Mouse (Mus musculus) embryonic facial prominence, embryonic 10.5 days (tissue): Measurements from ENCODE around the gene Mrps18c. TPM values are rescaled to one million over a fixed set of nuclear protein-coding genes. Genes with fewer than 3 reads are reported as not detected.

Source experiments
- DNase-seq: peaks from one replicate; pipeline ENCODE4 v3.0.0-alpha.2; 2017; ENCODE audit warnings: low spot score
- H3K27ac ChIP-seq: fragments of 300-500 bp; sonication (generic); replicated peaks from 2 replicates; pipeline ENCODE4 v1.5.1; 2016; ENCODE audit warnings: mild to moderate bottlenecking
- H3K27me3 ChIP-seq: fragments of 300-500 bp; sonication (generic); replicated peaks from 2 replicates; pipeline ENCODE4 v1.6.1; 2016; ENCODE audit warnings: low read depth, mild to moderate bottlenecking; ENCODE audit not compliant: poor library complexity, severe bottlenecking
- H3K36me3 ChIP-seq: fragments of 300-500 bp; sonication (generic); replicated peaks from 2 replicates; pipeline ENCODE4 v1.6.1; 2016; ENCODE audit warnings: mild to moderate bottlenecking, moderate library complexity
- H3K4me1 ChIP-seq: fragments of 300-500 bp; sonication (generic); 2 replicates; pipeline ENCODE4 v1.6.1; 2016
- H3K4me3 ChIP-seq: fragments of 300-500 bp; sonication (generic); 2 replicates; pipeline ENCODE4 v1.5.1; 2016; ENCODE audit warnings: mild to moderate bottlenecking, moderate library complexity
- H3K9me3 ChIP-seq: fragments of 300-500 bp; sonication (generic); 2 replicates; pipeline ENCODE4 v1.6.1; 2016; ENCODE audit warnings: mild to moderate bottlenecking
- WGBS: fragments of 180-500 bp; shearing (Covaris S2); methylation state at CpG from one replicate; pipeline ENCODE4 v1.1.7; 2016; 5-methylcytosine and 5-hydroxymethylcytosine counted together
- polyA plus RNA-seq: library from polyadenylated mRNA; unstranded; fragments of >200 nt; fragmentation: Nextera tagmentation; extraction: Ambion mirVana; gene quantifications from 2 replicates; pipeline ENCODE4 v1.2.1, GENCODE M21; 2016

Mrps18c gene
- polyA plus RNA-seq, 1 experiment from 2014 or later: 202 TPM

DNA sequence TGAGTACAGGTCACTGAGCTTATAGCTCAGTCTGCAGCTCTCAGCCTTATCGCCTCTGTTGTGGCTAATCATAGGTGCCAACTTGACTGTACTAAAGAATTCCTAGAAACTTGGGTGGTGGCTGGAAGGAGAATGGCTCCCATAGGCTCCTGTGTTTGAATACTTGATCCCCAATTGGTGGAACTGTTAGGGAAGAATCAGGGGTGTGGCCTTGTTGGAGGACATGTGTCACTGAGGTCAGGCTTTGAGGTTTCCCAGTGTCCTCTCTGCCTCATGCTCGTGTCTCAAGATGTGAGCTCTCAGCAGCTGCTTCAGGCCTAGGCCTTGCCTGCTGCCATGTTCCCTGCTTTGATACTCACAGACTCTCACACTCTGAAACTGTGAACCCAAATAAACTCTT, 35.4 kb downstream of the Mrps18c start:
- no peak for DNase-seq
- WGBS: 81% methylated on average over 2 of the region's 2 CpGs

DNA sequence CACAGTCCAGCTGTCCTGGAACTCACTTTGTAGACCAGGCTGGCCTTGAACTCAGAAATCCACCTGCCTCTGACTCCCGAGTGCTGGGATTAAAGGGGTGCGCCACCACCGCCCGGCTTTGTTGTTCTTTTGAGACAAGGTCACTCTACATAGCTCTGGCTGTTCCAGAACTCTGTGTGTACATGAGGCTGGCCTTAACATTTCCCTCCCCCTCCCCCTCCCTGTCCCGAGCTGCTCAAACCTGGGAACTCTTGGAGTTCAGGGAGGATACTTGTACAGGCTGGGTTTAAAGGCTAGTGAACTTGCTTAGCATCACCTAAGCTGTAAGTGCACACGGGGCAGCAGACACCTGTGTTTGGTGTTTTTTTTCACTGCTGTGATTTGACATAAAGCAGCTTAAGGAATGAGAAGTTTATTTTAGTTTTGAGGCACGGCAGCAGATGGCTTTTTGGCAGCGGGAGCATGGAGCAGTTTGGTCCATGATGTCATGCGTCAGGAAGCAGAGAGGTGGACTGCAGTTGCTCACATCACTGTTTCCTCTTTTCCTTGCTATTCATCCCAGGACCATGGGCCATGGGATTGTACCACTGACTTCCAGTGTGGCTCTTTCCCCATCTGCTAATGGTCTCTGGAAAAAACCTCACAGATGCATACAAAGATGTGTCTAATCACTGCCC, 37.6 kb downstream of the Mrps18c start:
- no peak for DNase-seq
- no peak overlapping the region for H3K4me3 ChIP-seq
- H3K27ac ChIP-seq: no peak overlapping the region
- no peaks in the 10 kb centered on the region for H3K27me3 ChIP-seq
- no peaks in the 10 kb centered on the region for H3K4me1 ChIP-seq
- no peaks in the 10 kb centered on the region for H3K9me3 ChIP-seq
- no peaks in the 10 kb centered on the region for H3K36me3 ChIP-seq
- 71% methylated on average over 9 of the region's 9 CpGs for WGBS

More for the DNA sequence above, 35.4 kb downstream of the Mrps18c start:
- no peaks in the 10 kb centered on the region for H3K36me3 ChIP-seq
- no peak overlapping the region for H3K27ac ChIP-seq
- H3K27me3 ChIP-seq: no peaks in the 10 kb centered on the region
- no peaks in the 10 kb centered on the region for H3K9me3 ChIP-seq
- H3K4me3 ChIP-seq: no peak overlapping the region
- H3K4me1 ChIP-seq: no peaks in the 10 kb centered on the region

DNA sequence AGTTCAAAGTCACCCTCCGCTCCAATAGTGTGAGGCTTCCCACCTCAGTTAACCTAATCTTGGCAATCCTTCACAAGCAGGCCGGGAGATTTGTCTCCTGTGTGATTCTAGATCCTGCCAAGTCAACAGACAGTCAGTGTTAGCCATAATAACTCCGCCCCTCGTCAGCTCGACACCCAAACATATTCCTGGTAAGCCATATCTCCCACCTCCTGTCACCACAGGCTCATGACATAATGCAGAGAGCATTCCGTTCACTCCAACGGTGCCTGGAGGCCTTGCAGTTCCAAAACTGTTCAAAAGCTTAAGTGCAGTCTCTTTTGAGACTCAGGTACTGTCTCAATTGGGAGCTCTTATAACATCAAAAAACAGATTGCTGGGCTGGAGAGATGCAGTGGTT, 39.5 kb downstream of the Mrps18c start:
- H3K4me3 ChIP-seq: no peak overlapping the region
- 89% methylated on average over 7 of the region's 7 CpGs for WGBS
- H3K4me1 ChIP-seq: no peaks in the 10 kb centered on the region
- no peaks in the 10 kb centered on the region for H3K36me3 ChIP-seq
- no peaks in the 10 kb centered on the region for H3K27me3 ChIP-seq
- no peak for DNase-seq
- H3K27ac ChIP-seq: no peak overlapping the region
- H3K9me3 ChIP-seq: peaks cover 5% of the 10 kb centered on the region

DNA sequence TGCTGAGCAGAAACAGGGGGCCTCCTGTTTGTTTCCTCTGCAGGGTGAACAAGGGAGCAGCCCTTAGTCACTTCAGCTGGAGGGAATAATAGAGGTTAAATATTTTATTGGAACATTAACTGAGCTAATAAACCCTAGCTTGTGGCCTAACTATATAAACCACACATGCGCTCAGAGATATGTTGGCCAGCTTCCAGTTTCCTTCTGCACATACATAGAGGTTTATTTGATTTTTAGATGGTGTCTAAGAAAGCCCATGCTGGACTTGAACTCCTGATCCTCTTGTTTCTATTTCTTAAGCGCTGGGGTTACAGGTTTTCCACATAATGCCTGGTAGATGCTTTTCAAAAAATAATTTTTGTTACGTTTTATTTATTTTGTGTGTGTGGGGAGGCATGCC, 46.1 kb downstream of the Mrps18c start:
- Histone ChIP-seq H3K27me3 (peaks cover 60% of the 10 kb centered on the region), H3K4me3 (no peak overlapping the region), H3K4me1 (peaks cover 21% of the 10 kb centered on the region), H3K36me3 (no peaks in the 10 kb centered on the region), H3K9me3 (peaks cover 5% of the 10 kb centered on the region), H3K27ac (no peak overlapping the region)
- WGBS: 59% methylated on average over 3 of the region's 3 CpGs
- DNase-seq: no peak

DNA sequence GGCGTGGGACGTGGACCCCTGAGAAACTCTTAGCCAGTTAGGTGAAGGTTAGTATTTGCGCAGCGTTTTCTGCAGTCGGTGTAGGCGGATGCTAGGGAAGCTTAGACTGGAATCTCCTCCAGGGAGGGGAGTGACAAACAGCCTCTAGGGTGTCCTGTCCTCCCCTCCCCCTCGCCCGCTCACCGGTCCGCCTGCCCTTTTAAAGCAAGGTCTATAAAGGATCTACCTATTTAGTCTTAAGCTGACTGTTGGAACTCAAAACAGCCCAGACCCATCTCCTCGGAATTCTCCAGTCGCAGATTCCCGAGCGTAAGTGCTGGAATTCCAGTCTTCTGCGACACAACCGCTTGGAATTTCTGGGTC, 47.0 kb downstream of the Mrps18c start, which contains the start of gene Gpat3:
Gene Gpat3, plus strand, starts transcription at position 229 of the 363 bp plus-strand sequence.
- DNase-seq: peak; percentile 59
- H3K27me3 ChIP-seq: peaks cover 60% of the 10 kb centered on the region

DNA sequence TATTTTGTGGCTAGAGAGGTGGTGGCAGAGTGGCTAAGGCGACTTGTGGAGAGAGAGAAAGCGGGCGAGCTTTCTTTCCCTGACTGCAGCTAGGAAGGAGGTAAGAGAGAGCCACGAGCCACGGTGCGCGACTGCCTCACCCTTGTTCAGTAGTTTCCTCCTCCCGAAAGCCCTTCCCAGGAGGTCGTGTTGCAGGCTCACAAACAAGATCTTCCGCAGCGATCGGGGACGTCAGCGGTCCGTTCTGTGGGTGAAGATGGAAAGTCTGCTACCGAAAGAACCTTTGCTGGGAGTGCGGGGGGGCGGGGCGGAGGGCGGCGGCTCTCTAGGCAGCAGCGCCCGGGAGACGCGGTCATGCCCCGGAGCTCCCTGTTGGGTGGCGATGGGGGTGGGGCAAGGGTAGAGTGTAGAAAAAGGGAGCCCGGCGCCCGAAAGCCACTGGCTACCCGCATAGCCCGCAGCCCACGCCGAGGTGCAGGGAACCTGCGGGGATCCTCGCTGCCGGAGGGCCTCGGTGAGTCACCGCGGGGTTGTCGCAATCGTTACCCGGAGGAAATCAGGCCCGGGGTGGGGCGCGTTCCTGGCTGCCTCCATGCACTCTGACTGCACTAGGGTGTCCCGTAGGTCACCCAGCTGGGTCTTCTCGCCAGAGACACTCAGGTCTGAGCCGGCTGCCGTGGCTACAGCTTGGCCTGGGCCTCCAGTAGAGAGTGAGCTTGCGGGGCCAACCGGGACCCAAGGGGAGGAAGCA, 47.6 kb downstream of the Mrps18c start:
- peaks cover 21% of the 10 kb centered on the region for H3K4me1 ChIP-seq
- no peaks in the 10 kb centered on the region for H3K36me3 ChIP-seq
- DNase-seq: peak; percentile 70
- peak overlapping the region; percentile 59 for H3K27ac ChIP-seq
- peaks cover 5% of the 10 kb centered on the region for H3K9me3 ChIP-seq
- H3K27me3 ChIP-seq: peaks cover 60% of the 10 kb centered on the region
- peak overlapping the region; percentile 78 for H3K4me3 ChIP-seq
- WGBS: under 1% methylated on average over 52 of the region's 52 CpGs

More for the DNA sequence above, 47.0 kb downstream of the Mrps18c start, which contains the start of gene Gpat3:
- peaks cover 21% of the 10 kb centered on the region for H3K4me1 ChIP-seq
- H3K27ac ChIP-seq: peak within 1 kb of the TSS; percentile 59
- peak within 1 kb of the TSS; percentile 78 for H3K4me3 ChIP-seq
- peaks cover 5% of the 10 kb centered on the region for H3K9me3 ChIP-seq
- H3K36me3 ChIP-seq: no peaks in the 10 kb centered on the region
- under 1% methylated on average over 16 of the region's 16 CpGs for WGBS

DNA sequence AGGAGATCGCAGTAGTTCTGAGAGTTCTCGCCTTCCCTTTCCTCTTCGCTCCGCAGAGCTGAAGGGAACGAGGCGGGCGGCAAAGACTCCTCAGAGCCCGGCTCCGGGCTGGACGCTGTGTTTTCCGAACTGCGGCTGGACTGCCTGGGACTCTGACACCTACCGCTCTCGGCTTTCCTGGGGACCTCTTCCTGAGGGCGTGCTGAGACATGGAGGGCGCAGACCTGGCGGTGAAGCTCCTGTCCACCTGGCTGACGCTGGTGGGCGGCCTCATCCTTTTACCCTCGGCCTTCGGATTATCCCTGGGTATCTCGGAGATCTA, 48.1 kb downstream of the Mrps18c start:
- Histone ChIP-seq H3K36me3 (no peaks in the 10 kb centered on the region), H3K9me3 (peaks cover 5% of the 10 kb centered on the region), H3K27me3 (peaks cover 60% of the 10 kb centered on the region), H3K4me1 (peaks cover 21% of the 10 kb centered on the region), H3K27ac (peak overlapping the region; percentile 59), H3K4me3 (peak overlapping the region; percentile 78)
- 1% methylated on average over 22 of the region's 22 CpGs for WGBS
- DNase-seq: no peak

DNA sequence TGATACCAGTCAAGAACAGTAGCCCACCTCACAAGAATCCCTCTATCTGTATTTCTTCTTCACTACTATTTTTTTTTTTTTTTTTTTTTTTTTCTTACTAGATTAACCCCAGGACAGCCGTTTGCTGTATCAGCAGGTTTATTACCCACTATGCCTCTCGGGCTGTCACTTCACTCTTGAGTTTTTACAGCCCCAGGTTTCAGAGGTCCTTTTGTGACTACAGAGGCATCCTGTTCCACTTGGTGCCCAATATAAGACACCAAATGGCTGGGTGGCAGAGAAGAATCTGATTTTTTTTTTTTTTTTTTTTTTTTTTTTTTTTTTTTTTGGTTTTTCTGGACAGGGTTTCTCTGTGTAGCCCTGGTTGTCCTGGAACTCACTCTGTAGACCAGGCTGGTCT, 48.7 kb downstream of the Mrps18c start:
- Histone ChIP-seq H3K4me3 (peak overlapping the region; percentile 78; the same call in 1 of the 2 replicates), H3K27ac (no peak overlapping the region), H3K4me1 (peaks cover 21% of the 10 kb centered on the region), H3K9me3 (peaks cover under 1% of the 10 kb centered on the region; the same call in 1 of the 2 replicates), H3K27me3 (peaks cover 60% of the 10 kb centered on the region), H3K36me3 (no peaks in the 10 kb centered on the region)
- WGBS: 14% methylated on average over 2 of the region's 2 CpGs
- no peak for DNase-seq

DNA sequence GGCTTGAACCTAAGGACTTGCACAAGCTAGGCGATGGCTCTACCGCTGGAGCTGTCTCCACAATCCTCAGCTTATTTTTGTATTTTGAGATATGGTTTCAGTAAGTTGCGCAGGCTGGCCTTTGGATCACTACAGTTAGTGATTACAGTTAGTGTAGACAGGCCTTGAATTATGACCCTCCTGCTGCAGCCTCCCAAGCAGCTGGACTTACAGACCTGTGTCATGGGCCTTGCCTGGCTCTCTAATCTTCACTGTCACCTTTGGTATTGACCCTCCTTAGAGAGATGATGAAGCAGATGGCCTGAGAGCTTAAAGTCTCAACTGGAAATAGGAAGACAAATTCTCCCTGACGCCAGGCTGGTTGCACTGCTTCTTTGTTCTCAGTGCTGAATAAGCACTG, 55.5 kb downstream of the Mrps18c start:
- peaks cover under 1% of the 10 kb centered on the region; the same call in 1 of the 2 replicates for H3K27me3 ChIP-seq
- WGBS: 90% methylated on average over 4 of the region's 4 CpGs
- no peaks in the 10 kb centered on the region for H3K9me3 ChIP-seq
- H3K4me1 ChIP-seq: no peaks in the 10 kb centered on the region
- DNase-seq: no peak
- H3K4me3 ChIP-seq: no peak overlapping the region
- no peaks in the 10 kb centered on the region for H3K36me3 ChIP-seq
- no peak overlapping the region for H3K27ac ChIP-seq

Other genes starting within 250 kb of the Mrps18c start
- gene Plac8, start 226.4 kb upstream of the Mrps18c start, polyA plus RNA-seq: 3.7 and 4.2 TPM in 2 replicates
- gene Coq2, start 123.5 kb upstream of the Mrps18c start, polyA plus RNA-seq: 59.6 and 63.7 TPM in 2 replicates
- 0.52 and 1.1 TPM in 2 replicates for gene Hpse, start 78.9 kb upstream of the Mrps18c start, polyA plus RNA-seq
- gene Helq, start within 50 bp of the Mrps18c start, polyA plus RNA-seq: 24.0 and 25.4 TPM in 2 replicates
- 30.7 and 32.8 TPM in 2 replicates for gene Abraxas1, start 22.3 kb downstream of the Mrps18c start, polyA plus RNA-seq
- 0.74 and 0.90 TPM in 2 replicates for gene Gpat3, start 47.1 kb downstream of the Mrps18c start, polyA plus RNA-seq